Mouse (Mus musculus) olfactory bulb, adult 2 months (tissue): ENCODE measurements at regions not wholly inside any gene's neighbourhood (a gene's known extent, or its start where the extent isn't known, plus 50 kb on each side); places are given as distances from the start of the nearest gene placed in this dataset.

Experiments used
- CTCF ChIP-seq: fragments of 200-500 bp; IDR thresholded peaks from 2 replicates; pipeline ENCODE4 v1.5.1; 2012; ENCODE audit warnings: low read depth, mild to moderate bottlenecking, low read length, moderate library complexity; ENCODE audit not compliant: insufficient read depth
- POLR2A ChIP-seq: fragments of 200-500 bp; IDR thresholded peaks from 2 replicates; pipeline ENCODE4 v1.6.1; 2012; ENCODE audit warnings: mild to moderate bottlenecking, low read depth, low read length, moderate library complexity; ENCODE audit not compliant: insufficient read depth

DNA sequence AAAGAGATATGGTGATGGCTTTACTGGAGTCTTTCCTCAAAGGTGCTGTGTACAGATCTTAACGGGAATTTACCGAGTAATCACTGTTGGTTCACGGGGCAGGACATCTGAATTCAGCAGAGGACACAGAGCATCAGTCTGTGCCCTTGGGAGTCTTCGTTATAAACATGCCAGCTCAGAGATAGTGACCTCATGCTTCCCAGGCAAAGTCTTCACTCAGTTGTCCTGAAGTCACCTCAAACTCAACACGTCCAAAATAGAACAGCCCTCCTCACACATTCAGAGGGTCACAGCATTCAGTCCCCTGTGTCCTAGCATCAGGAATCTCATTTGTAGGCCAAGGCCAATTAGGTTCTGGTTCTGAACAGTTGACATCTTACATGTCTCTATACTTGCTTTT lies 151.9 kb upstream of the Nrip1 start:
- TF ChIP-seq CTCF = no peak
- no peak for TF ChIP-seq POLR2A
